Mouse (Mus musculus): ENCODE data around the gene Schip1. TPM values are rescaled to one million over a fixed set of nuclear protein-coding genes. Genes with fewer than 3 reads are reported as not detected.

The Schip1 gene
- polyA plus RNA-seq, 1 experiment, result not detected

GRCm38 (mm10) chr3:68203934-68204467 lies 139.4 kb downstream of the Schip1 start:
- no peak for TF ChIP-seq GATA1 (IDR thresholded peaks at IDR 0.05; ENCODE audit: low read length)

- no peak for TF ChIP-seq GATA1 (IDR thresholded peaks at IDR 0.05; ENCODE audit: low read length)
These were observed 145.8 kb downstream of the Schip1 start for GRCm38 (mm10) chr3:68210422-68210821.

- no peak for TF ChIP-seq GATA1 (IDR thresholded peaks at IDR 0.05; ENCODE audit: low read length)
These were observed 156.8 kb downstream of the Schip1 start for GRCm38 (mm10) chr3:68221452-68221851.

DNA sequence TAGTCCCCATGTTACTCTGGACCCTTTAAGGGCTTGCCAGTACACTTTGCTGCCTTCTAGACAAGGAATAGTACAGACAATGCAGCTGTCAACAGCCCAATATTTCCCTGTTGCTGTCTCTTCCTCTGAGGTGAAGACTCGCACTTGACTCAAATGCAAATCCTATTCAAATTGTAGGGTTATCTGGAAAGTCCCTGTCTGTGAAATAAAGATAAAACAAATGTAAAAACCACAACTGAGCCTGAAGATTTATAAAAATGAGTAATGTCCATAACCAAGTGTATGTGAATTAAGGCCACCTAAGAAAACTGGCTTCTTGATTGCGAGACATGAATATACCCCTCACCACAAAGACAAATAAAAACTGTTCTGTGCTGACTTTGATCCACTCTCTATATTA lies 175.3 kb downstream of the Schip1 start:
- no peak for TF ChIP-seq GATA1 (IDR thresholded peaks at IDR 0.05; ENCODE audit: low read length)

DNA sequence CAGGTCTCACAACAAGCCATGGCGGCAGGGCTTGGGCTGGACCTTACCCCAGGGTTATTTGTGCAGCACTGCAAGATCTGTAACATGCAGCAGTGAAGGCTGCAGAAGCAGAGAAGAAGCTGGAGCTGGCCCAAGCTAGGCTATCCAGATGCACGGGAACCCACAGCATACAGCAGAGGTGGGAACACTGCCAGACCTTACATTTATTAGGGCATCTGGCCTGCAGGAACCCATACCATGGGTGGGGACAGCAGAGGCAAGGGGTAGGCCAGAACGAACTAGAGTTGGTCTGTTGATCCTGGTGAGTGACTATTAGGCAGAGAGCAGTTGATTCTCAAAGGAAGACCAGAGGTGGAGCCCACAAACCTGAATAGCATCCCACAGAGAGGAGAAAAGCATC lies 178.6 kb downstream of the Schip1 start:
- no peak for TF ChIP-seq GATA1 (IDR thresholded peaks at IDR 0.05; ENCODE audit: low read length)

DNA sequence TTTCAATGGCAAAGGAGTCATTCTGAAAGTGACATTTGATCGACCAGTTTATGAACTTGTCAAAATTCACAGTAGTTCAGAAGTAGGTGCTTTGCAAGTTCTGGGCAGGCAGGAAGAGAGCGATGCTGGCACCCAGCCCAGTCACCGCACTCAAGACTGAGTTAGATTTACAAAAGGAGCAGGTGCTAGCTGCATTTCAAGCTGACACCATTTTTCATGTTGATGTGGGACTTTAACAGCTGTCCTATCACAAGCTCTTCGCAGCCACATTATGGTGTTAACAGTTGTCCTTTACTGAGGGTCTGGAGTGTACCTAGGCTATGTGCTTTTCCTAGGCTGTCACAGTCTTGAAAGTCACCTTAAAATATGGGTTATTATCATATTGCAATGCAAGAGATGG lies 181.6 kb downstream of the Schip1 start:
- TF ChIP-seq GATA1 (IDR thresholded peaks at IDR 0.05; ENCODE audit: low read length), result no peak

- no peak for TF ChIP-seq GATA1 (IDR thresholded peaks at IDR 0.05; ENCODE audit: low read length)
These were observed 186.0 kb downstream of the Schip1 start for GRCm38 (mm10) chr3:68250589-68250988.

DNA sequence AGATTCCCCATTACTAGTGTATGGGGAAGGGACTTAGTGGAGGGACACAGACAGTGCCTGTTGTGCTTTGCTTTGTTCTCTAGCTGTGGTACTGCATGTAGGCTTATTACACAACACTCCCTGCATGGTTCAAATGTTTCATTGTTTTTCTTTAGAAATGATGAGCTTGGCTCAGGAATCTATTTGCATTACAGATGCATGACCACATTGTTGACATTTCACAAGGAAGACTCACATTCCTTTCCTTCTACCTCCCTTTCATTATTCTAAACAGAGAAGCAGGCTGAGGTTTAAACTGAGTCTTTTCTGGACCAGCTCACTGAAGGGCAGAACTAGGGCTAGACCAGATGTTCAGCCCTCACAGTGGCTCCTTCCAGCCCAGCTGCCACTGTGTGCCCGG lies 187.7 kb downstream of the Schip1 start:
- TF ChIP-seq GATA1 (IDR thresholded peaks at IDR 0.05; ENCODE audit: low read length), result no peak

- TF ChIP-seq GATA1 (IDR thresholded peaks at IDR 0.05; ENCODE audit: low read length), result no peak
These were observed 197.7 kb downstream of the Schip1 start for GRCm38 (mm10) chr3:68262304-68262703.

GRCm38 (mm10) chr3:68267905-68268304 lies 203.3 kb downstream of the Schip1 start:
- TF ChIP-seq GATA1 (IDR thresholded peaks at IDR 0.05; ENCODE audit: low read length), result no peak

- TF ChIP-seq GATA1 (IDR thresholded peaks at IDR 0.05; ENCODE audit: low read length), result no peak
These were observed 204.6 kb downstream of the Schip1 start for GRCm38 (mm10) chr3:68269251-68269650.

DNA sequence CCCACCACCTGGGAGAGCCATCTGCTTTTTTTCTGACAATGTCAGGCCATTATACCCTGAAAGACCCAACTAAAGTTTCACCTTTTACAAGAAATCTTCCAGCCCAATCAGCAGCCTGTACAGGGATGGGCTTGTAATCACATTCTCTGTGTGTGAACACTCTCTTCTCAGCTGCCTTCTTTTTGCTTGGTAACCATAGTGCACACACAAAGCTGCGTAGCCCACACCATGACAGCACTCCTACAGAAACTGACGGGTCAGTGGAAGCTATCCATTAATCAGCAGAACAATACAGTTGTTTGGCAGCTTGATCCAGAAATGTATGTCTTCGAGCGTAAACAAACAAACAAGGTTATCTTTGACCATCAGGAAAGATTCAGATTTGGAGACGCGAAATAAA lies 205.6 kb downstream of the Schip1 start:
- TF ChIP-seq GATA1 (IDR thresholded peaks at IDR 0.05; ENCODE audit: low read length), result no peak

DNA sequence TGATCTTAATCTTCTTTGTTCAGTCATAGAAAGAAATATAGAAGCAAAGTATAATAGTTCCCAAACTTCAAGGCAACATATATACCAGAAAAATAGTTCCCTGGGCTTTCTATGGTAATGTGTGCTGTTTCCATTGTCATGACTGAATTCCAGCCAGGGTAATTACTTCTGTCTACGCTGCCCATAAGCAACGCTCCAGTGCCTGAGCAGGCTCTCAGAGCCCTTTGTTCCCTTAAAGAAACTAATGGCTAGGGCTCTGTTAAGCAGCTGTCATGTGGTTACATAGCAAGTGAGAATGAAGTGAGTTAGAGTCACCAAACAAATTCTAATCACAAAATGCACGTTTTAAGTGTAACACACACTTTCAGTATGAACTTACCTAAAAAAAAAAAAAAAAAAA lies 206.9 kb downstream of the Schip1 start:
- no peak for TF ChIP-seq GATA1 (IDR thresholded peaks at IDR 0.05; ENCODE audit: low read length)

- no peak for TF ChIP-seq GATA1 (IDR thresholded peaks at IDR 0.05; ENCODE audit: low read length)
These were observed 207.3 kb downstream of the Schip1 start for GRCm38 (mm10) chr3:68271881-68272280.

DNA sequence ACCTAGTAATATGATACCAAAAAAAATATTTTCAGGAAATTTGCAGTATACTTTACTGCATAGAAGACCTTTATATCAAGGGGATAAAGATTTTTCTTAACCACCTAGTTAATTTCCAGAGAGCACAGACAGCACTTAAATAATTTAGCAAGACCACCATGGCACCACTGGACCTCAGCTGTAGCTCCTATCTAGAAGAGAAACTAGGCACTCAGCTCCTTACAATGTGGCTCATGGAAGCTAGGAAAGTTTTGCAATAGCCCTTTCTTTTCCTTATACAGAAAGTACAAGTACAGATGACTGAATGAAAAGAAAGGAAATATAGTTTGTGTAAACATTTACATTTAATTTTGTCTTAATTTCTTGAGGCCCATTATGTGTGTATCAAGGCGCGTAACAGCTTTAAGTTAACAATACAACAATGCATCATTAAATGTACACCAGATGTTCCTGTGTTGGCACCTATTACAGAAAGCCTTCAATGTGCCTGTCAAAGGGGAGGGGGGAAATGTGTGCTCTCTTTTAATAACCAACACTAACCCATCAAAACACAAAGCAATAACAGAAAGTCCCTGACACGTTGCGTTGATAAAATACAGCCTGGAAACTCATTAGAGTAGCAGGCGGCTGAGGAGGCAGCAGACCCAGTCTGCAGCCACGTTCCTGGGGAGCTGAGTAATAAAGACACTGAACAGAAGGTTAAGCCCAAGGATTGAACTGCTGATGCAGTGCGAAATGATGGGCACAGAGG lies 218.4 kb downstream of the Schip1 start:
- TF ChIP-seq GATA1 (IDR thresholded peaks at IDR 0.05; ENCODE audit: low read length), result no peak

GRCm38 (mm10) chr3:68283595-68283991 lies 219.0 kb downstream of the Schip1 start:
- no peak for TF ChIP-seq GATA1 (IDR thresholded peaks at IDR 0.05; ENCODE audit: low read length)

GRCm38 (mm10) chr3:68284500-68284899 lies 219.9 kb downstream of the Schip1 start:
- no peak for TF ChIP-seq GATA1 (IDR thresholded peaks at IDR 0.05; ENCODE audit: low read length)

Data from G1E-ER4 (cell line).